Mouse (Mus musculus) erythroblast, adult 5-6 weeks (primary cell): ENCODE results near the gene Engase. TPM values are rescaled to one million over a fixed set of nuclear protein-coding genes. Genes with fewer than 3 reads are reported as not detected.

Experiments used
- ATAC-seq: replicated peaks from 2 replicates; pipeline ENCODE4 v1.8.0; 2016; ENCODE audit warnings: moderate number of reproducible peaks, mild to moderate bottlenecking, moderate TSS enrichment, inconsistent platforms; ENCODE audit not compliant: poor library complexity, low FRiP score, severe bottlenecking
- total RNA-seq, 2 experiments: library from RNA; stranded (forward) in 1 of 2; stranded (reverse) in 1 of 2; fragments of 150-400 nt in 1 of 2; fragments of 200-764, 138-1000 nt in 1 of 2; gene quantifications; 2 replicates each; pipeline versions ENCODE4 v1.2.3 to v1.2.4; 2015 to 2017; ENCODE audit warnings: low replicate concordance in 2 of 2

The Engase gene
- total RNA-seq (2015; ENCODE audit: low replicate concordance), result 0.63 and 2.1 TPM in 2 replicates
- total RNA-seq (2017; ENCODE audit: low replicate concordance), result 0.84 and 0.85 TPM in 2 replicates

DNA sequence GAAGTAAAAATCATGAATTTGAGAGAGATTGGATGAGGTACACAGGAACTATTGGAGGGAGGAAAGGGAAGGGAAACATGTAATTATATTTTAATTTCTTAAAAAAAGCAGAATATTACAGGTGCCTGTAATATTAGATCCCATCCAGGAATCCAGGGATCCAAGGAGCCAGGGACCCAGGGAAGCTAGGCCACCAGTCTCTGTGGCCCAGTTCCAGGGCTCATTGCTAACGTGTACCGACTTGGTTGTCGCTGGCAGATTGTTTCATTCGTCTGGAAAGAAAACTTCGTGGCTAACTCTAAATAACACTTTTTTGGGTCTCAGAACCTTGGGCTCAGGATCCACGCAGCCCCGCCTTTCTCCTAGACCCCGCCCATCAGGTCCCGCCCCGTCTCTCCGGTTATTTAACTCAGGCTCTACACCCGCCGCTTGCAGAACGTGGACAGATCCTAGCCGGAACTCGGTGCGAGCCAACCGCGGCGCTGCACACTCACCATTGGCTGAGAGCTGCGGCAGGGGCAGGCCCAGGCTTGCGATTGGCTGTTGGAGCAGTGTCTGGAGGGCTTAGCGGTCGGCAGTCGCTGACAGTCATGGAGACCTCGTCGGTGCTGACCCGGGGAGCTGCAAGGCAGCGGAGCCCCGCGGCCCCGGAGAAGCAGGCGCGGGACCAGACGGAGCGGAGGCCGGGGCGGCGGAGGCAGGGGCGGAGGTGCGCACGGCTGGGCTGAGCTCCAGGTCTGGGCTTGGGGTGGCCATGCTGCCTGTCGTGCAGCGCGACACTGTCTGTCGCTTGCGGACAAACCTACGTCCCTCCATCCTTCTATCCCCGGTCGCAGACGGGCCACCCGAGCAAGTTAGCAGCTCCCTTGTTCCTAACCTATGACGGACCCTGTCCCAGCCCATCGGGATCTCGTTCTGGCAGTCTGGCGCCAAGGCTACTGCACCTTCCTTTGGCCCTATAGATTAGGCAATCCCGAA is at the start of gene Engase:
TSS of gene Engase (plus strand) at position 434 of the 978 bp plus-strand sequence.
- ATAC-seq, result peak; percentile 99

DNA sequence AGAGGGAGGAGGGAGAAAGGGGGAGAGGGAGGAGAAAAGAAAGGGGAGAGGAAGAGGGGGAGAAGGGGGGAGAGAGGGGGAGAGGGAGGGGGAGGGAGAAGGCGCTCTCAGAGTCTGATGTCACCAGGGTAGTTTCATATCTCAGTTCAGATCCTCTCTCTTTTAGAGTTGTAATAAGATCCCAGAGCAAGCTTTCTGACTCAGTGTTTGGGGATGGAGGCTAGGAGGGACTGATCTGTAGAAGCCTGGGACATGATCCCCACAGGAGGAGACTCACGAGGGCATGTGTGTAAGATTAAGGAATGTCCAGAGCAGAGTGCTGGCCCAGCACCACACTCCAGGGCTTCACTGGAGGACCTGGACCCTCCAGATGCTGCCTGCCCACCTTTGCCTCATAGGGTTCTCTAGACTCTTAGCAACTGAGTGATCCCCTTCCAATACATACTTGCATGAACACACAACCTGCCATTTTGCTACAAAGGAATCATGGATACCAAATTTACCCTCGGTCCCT is 49.3 kb upstream of the Engase start:
- ATAC-seq, result no peak

- no peak for ATAC-seq
These were observed 48.6 kb upstream of the Engase start, which contains the start of gene C1qtnf1 for GRCm38 (mm10) chr11:118427986-118428385. C1qtnf1 (plus strand) TSS chr11:118428203.

- no peak for ATAC-seq
These were observed 48.2 kb upstream of the Engase start for GRCm38 (mm10) chr11:118428460-118428868.

DNA sequence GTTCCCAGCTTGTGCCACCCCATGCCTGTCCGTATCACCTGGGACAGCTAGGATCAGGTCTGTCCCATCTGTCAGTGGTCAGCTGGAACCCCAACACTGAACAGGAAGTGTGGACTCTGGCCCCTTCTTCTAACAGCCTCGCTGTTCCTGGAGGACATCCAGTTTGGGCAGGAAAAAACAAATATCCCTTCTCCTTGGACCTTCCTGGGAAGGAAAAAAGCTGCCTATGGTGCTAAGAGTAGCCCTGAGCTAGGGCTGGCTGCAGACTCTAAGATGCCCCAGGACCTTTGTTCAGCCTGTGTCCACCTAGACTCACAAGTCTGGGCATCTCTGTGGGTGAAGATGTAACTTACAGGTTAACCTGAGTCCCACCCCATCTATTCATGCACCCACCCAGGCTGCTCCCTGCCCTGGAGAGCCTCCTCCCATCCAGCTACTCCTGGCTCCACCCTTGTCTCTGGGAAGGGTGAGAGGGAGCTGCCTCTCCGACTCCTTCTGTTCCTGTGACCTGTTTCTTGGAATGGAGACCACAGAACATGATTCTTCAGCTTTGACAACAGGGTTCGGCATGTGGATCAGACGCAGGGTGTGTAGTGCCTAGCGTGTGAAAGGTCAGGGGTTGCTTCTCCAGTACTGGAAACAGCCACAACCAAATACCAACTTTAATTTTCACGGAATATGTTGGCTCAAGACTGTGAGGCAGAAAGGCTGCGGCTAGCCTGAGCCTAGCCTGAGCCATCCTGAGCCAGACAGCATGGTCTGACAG is 47.5 kb upstream of the Engase start:
- ATAC-seq, result no peak

GRCm38 (mm10) chr11:118430291-118430885 is 46.2 kb upstream of the Engase start:
- no peak for ATAC-seq

GRCm38 (mm10) chr11:118431100-118431948 is 45.3 kb upstream of the Engase start:
- no peak for ATAC-seq

GRCm38 (mm10) chr11:118433398-118433868 is 43.2 kb upstream of the Engase start:
- no peak for ATAC-seq

DNA sequence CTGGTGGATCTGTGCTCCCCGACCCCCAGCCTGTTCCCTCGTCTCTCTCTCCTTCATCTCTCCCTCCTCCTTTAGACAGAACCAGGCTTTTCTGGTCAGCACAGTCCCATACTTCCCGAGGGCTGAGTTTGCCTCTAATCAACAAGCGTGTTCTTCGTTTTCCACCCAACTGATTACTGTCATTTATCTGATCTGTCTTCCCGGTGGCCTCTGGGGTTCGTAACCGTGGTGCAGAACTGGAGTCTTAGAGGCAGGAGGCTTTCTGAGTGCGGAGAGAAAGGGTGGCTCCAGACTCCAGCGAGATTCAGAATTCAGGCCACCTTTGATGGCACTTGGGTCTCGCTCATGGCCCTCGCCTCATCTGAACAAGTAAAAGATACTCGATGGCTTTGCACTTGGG is 42.5 kb upstream of the Engase start:
- no peak for ATAC-seq

- no peak for ATAC-seq
These were observed 40.1 kb upstream of the Engase start for GRCm38 (mm10) chr11:118436471-118436935.

DNA sequence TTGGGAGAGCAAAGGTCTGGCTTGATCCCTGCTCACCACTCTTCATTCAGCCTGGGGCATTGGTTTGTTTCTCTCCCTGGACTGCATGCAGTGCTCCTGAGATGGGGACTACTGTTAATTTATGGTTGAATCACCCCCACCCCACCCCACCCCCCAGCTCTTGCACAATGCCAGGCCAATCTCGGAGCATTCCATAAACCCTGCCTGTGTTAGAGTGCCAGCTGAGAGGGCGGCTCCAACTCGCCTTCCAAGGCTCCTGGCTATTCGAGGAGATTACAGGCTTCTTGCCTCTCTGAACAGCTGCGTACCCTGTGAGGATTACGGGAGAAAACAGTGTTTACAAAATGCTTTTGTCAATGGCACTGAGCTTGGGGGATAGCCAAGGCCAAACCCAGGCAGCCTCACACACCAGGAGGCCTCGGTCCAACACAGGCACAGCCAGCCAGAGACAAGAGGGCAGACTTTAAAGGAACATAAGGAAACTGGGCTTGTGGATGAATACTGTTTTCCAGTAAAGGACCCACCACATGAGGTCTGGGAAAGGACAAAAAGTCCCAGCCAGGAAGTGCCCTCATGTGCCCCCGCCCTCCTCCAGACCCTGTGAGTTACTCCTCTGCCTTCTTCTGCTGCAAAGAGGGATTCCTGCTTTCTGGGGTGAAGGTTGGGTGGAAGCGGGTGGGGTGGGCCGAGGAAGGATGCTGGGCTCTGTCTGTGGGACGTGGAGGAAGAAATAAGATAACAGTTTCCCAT is 37.8 kb upstream of the Engase start:
- no peak for ATAC-seq

GRCm38 (mm10) chr11:118442691-118443090 is 33.9 kb upstream of the Engase start:
- no peak for ATAC-seq

- 0 out of 2 replicates have a peak, but pooled peaks have one; percentile 39 for ATAC-seq
These were observed 33.2 kb upstream of the Engase start for GRCm38 (mm10) chr11:118443201-118443970.

- peak; percentile 76 for ATAC-seq
These were observed 30.8 kb upstream of the Engase start for GRCm38 (mm10) chr11:118445843-118446242.

- ATAC-seq, result no peak
These were observed 29.3 kb upstream of the Engase start for GRCm38 (mm10) chr11:118447346-118447745.

DNA sequence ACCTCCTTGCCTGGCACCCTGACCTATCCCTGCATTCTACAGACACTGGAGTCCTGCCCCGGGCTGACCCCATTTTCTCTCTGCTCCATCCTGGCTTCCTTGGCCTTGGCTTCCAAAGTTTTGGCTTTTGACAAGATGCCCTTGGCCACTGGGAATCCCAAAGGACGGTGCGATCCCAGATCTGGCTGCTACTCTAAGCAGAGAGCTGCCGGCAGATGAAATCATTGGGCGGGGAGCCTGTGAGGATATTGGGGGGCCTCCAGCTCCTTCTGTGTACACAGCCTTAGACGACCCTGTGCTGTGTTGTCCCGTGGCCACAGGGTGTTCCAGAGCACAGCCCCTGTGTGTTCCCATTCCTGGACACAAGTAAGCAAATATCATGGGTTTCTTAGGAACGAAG is 28.2 kb upstream of the Engase start:
- no peak for ATAC-seq

GRCm38 (mm10) chr11:118451211-118451610 is 25.4 kb upstream of the Engase start:
- ATAC-seq, result no peak
